Mouse (Mus musculus): ENCODE measurements at regions not wholly inside any gene's neighbourhood (a gene's known extent, or its start where the extent isn't known, plus 50 kb on each side); places are given as distances from the start of the nearest gene placed in this dataset.

GRCm38 (mm10) chr14:15142839-15143238 is 295.9 kb downstream of the Lrrc3b start:
- DNase-seq (ENCODE audit: extremely low spot score in 1 of 2, low spot score in 2 of 2) = no peak
- Histone ChIP-seq H3K4me3 (no peak overlapping the region), H3K27ac (no peak overlapping the region)
- TF ChIP-seq CTCF (IDR thresholded peaks at IDR 0.05) = no peak
- intact Hi-C loops (cut with DNase I) = no loop called here

GRCm38 (mm10) chr14:15148516-15148915 is 290.3 kb downstream of the Lrrc3b start:
- Histone ChIP-seq H3K27ac (no peak overlapping the region), H3K4me3 (no peak overlapping the region)
- TF ChIP-seq CTCF (IDR thresholded peaks at IDR 0.05) = no peak
- intact Hi-C loops (cut with DNase I) = no loop called here
- DNase-seq (ENCODE audit: extremely low spot score in 1 of 2, low spot score in 2 of 2) = no peak

All from left cerebral cortex, adult 2 months (tissue).